Mouse (Mus musculus): ENCODE results near the gene Phc2.

- TF ChIP-seq CTCF (IDR thresholded peaks at IDR 0.05; ENCODE audit: insufficient read depth, low read length) (no peak), POLR2A (IDR thresholded peaks at IDR 0.05; ENCODE audit: borderline replicate concordance, extremely low read depth, low read depth, low read length) (no peak)
Measured at GRCm38 (mm10) chr4:128689739-128690304, 35.3 kb downstream of the Phc2 start.
